Mouse (Mus musculus) forebrain, embryonic 10.5 days (tissue): Measurements from ENCODE around the gene Prnd. TPM values are rescaled to one million over a fixed set of nuclear protein-coding genes. Genes with fewer than 3 reads are reported as not detected.

Experiments
- DNase-seq: peaks from one replicate; pipeline ENCODE4 v3.0.0-alpha.2; 2017; ENCODE audit warnings: low spot score; ENCODE audit errors: extremely low spot score
- H3K27ac ChIP-seq: fragments of 300-500 bp; sonication (generic); 2 replicates; pipeline ENCODE4 v1.5.1; 2016; ENCODE audit warnings: mild to moderate bottlenecking
- H3K27me3 ChIP-seq: fragments of 300-500 bp; sonication (generic); 2 replicates; pipeline ENCODE4 v1.6.1; 2016; ENCODE audit warnings: mild to moderate bottlenecking; ENCODE audit not compliant: poor library complexity, severe bottlenecking
- H3K36me3 ChIP-seq: fragments of 300-500 bp; sonication (generic); replicated peaks from 2 replicates; pipeline ENCODE4 v1.6.1; 2016; ENCODE audit warnings: mild to moderate bottlenecking, moderate library complexity
- H3K4me1 ChIP-seq: fragments of 300-500 bp; sonication (generic); 2 replicates; pipeline ENCODE4 v1.6.1; 2016
- H3K4me3 ChIP-seq: fragments of 300-500 bp; sonication (generic); 2 replicates; pipeline ENCODE4 v1.5.1; 2016; ENCODE audit warnings: mild to moderate bottlenecking, moderate library complexity
- H3K9me3 ChIP-seq: fragments of 300-500 bp; sonication (generic); 2 replicates; pipeline ENCODE4 v1.6.1; 2016; ENCODE audit warnings: mild to moderate bottlenecking, moderate library complexity
- WGBS: fragments of 180-500 bp; shearing (Covaris S2); methylation state at CpG from one replicate; pipeline ENCODE4 v1.1.7; 2016; 5-methylcytosine and 5-hydroxymethylcytosine counted together
- polyA plus RNA-seq: library from polyadenylated mRNA; unstranded; fragments of >200 nt; fragmentation: Nextera tagmentation; extraction: Ambion mirVana; gene quantifications from 2 replicates; pipeline ENCODE4 v1.2.1, GENCODE M21; 2016

The Prnd gene
- 3.9 and 4.2 TPM in 2 replicates for polyA plus RNA-seq

DNA sequence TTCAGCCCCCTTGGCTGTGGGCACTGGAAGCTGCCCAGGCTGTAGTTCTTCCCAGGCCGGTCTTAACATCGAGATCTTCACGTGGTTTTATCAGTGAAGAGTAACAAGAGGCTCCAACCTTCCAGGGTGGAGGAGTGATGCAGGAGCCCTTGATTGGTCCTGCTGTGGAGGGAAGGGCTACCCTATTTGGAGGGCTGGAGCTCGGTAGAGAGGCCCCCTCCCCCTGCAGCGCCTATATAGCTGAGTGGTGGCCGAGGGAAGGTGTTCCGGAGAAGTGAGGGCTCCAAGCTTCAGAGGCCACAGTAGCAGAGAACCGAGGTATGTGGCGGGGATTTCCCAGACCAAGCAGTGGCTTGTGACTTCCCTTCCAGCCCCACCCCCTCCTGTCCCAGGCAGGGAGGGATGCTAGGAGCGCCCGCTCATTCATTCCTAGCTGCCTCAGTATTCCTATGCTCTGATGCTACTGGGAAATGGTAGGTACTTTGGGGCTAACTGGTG, at the start of gene Prnd:
Gene Prnd (plus strand): TSS at position 264 of the 498 bp plus-strand sequence.
- 0 out of 2 replicates have a peak within 1 kb of the TSS, but pooled peaks have one; percentile 15 for H3K27ac ChIP-seq
- WGBS, result 14% methylated on average over 11 of the region's 11 CpGs
- no peak for DNase-seq
- H3K4me1 ChIP-seq, result peaks cover 44% of the 10 kb centered on the region
- no peaks in the 10 kb centered on the region for H3K9me3 ChIP-seq
- H3K4me3 ChIP-seq, result no peak within 1 kb of the TSS
- H3K27me3 ChIP-seq, result peaks cover 60% of the 10 kb centered on the region
- no peaks in the 10 kb centered on the region for H3K36me3 ChIP-seq

DNA sequence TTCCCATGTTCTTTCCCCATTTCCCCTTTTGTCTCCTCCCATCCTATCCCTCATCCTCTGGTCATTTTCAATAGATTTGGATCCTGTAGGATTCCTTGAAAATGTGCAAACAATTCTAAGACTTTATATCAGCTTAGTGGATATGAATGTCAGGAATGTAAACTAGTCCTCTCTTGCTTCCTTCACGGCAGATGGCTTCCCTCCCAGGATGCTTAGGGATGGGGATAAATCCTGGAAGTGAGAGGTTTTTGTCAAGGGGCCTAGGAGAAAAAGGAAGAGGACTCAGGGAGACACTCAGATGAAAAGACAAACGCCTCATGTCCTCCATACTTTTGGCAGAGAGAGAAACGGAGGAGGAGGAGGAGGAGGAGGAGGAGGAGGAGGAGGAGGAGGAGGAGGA, 48.2 kb upstream of the Prnd start:
- no peak overlapping the region for H3K27ac ChIP-seq
- no peak for DNase-seq
- H3K36me3 ChIP-seq, result no peaks in the 10 kb centered on the region
- 59% methylated on average over 3 of the region's 3 CpGs for WGBS
- no peaks in the 10 kb centered on the region for H3K27me3 ChIP-seq
- no peaks in the 10 kb centered on the region for H3K9me3 ChIP-seq
- peaks cover 26% of the 10 kb centered on the region for H3K4me1 ChIP-seq
- H3K4me3 ChIP-seq, result no peak overlapping the region

DNA sequence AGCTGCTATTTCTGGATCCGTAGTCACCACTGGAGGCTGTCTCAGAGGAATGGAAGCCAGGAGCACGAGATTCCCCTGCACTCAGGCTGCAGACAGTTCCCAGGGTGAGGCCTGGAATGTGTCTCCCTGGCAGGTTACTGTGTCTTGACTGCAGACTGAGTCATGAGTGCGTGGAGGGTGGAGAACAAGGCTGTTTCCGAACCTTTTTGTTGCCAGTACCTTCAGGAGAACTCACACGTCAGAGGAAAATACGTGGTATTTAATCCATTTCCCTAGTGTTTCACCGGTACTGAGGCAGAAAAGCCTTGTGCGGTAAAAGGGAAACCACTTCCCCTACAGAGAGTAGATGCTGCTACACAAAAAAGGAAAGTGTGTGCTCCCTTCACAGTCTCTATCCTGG, 47.8 kb upstream of the Prnd start:
- peaks cover 26% of the 10 kb centered on the region for H3K4me1 ChIP-seq
- H3K27me3 ChIP-seq, result peaks cover under 1% of the 10 kb centered on the region; the same call in 1 of the 2 replicates
- H3K36me3 ChIP-seq, result no peaks in the 10 kb centered on the region
- H3K4me3 ChIP-seq, result no peak overlapping the region
- 69% methylated on average over 8 of the region's 8 CpGs for WGBS
- no peak overlapping the region for H3K27ac ChIP-seq
- H3K9me3 ChIP-seq, result no peaks in the 10 kb centered on the region
- no peak for DNase-seq

DNA sequence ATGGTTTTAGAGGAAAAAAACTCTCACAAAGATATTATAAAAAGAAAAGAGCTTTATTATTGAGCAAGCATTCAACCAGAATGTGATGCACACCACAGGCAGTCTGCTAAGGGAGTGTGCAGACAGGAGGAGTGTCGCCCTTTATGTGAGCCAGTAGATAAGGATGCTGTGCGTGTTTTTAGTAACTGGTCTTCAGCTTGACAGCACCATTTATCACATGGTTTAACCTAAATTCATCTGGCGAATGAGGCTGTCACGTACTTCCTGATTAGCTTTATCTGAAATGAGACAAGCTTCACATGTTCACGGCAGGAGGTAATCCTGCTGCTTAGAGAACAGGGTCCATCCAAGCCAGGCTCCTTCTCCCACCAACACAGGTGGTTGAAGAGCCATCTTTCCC, 45.6 kb upstream of the Prnd start:
- Histone ChIP-seq H3K36me3 (no peaks in the 10 kb centered on the region), H3K4me3 (no peak overlapping the region), H3K4me1 (peaks cover 40% of the 10 kb centered on the region), H3K27ac (no peak overlapping the region), H3K9me3 (no peaks in the 10 kb centered on the region), H3K27me3 (peaks cover 14% of the 10 kb centered on the region)
- DNase-seq, result no peak
- 83% methylated on average over 5 of the region's 5 CpGs for WGBS

DNA sequence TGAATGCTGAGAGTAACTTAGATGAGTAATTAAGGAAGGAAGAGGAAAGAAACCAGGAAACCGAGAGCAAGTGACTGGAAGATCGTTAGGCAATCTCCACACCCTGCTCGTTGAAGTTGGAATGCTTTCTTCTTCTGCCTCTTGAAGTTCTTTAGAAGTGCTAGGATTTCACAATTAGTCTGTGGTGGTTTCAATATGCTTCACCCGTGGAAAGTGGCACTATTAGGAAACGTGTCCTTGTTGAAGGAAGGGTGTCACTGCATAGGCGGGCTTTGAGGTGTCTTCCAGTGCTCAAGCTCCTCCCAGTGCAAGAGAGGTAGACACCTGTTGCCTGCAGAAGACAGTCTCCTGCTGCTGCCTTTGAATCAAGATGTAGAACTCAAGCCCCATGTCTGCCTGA, 44.9 kb upstream of the Prnd start:
- peaks cover 22% of the 10 kb centered on the region for H3K27me3 ChIP-seq
- no peaks in the 10 kb centered on the region for H3K9me3 ChIP-seq
- H3K4me3 ChIP-seq, result no peak overlapping the region
- 75% methylated on average over 6 of the region's 6 CpGs for WGBS
- H3K27ac ChIP-seq, result no peak overlapping the region
- no peak for DNase-seq
- H3K4me1 ChIP-seq, result peaks cover 48% of the 10 kb centered on the region
- no peaks in the 10 kb centered on the region for H3K36me3 ChIP-seq

DNA sequence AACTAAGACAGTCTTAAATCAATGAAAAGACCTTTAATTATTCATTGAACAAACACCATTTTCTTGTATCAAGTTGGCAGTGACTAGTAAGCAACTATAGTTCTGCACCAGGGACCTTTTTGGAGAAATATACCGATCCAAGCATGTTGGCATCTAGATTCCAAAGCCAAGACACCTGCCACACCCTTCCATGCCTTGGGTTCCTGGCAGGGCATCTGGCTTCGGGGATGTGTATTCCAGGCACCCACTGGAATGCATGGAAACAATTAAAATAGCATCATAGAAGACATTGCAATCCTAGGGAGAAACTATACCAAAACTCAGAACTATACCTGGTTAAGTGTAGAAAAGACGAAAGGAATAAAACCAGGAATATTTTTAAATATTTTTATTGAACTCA, 44.4 kb upstream of the Prnd start:
- no peak overlapping the region for H3K27ac ChIP-seq
- H3K4me3 ChIP-seq, result no peak overlapping the region
- H3K4me1 ChIP-seq, result peaks cover 53% of the 10 kb centered on the region
- peaks cover 27% of the 10 kb centered on the region for H3K27me3 ChIP-seq
- WGBS, result 89% methylated on average over 3 of the region's 3 CpGs
- H3K9me3 ChIP-seq, result no peaks in the 10 kb centered on the region
- DNase-seq, result no peak
- H3K36me3 ChIP-seq, result no peaks in the 10 kb centered on the region

DNA sequence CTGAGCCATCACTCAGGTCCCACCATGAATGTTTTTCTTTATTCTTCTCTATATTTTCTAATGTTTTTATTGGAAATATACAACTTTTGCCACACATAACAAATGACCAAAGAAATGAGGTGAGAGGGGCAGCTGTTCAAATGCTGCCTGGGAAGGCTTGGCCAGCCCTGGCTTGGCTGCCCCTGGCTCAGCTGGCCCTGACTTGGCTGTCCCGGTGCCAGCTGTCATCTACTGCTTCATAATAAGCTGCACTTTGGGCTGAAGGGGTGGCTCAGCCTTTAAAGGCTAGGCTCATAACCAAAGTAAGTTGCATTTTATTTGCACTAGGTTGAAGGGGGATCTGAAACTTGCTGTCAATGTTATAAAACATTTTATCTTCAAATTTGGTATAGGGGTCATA, 43.8 kb upstream of the Prnd start:
- Histone ChIP-seq H3K27ac (no peak overlapping the region), H3K4me3 (no peak overlapping the region), H3K36me3 (no peaks in the 10 kb centered on the region), H3K9me3 (no peaks in the 10 kb centered on the region), H3K4me1 (peaks cover 58% of the 10 kb centered on the region), H3K27me3 (peaks cover 31% of the 10 kb centered on the region)
- 100% methylated on average over 1 of the region's 1 CpGs for WGBS
- no peak for DNase-seq

DNA sequence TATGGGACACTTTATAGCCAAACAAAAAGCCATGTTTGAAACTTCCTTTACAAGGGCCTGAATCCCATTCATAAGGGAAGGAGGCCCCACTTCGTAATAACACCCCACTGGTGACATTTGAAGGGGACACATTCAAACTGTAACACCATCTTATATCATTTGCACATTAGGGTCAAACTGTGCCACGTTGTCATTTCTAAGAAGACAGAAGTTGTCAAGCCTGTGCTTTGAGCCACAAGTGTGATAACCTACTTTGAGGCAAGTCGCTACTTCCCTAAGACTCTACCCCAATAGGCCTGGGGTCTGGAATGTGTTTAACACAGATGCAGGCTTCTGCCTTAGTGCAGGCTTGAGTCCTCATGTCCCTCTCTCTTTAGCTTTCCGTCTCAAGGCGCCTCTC, 43.4 kb upstream of the Prnd start:
- Histone ChIP-seq H3K4me3 (no peak overlapping the region), H3K9me3 (no peaks in the 10 kb centered on the region), H3K4me1 (peaks cover 61% of the 10 kb centered on the region), H3K27ac (no peak overlapping the region), H3K36me3 (no peaks in the 10 kb centered on the region), H3K27me3 (peaks cover 31% of the 10 kb centered on the region)
- DNase-seq, result no peak
- 90% methylated on average over 5 of the region's 5 CpGs for WGBS

DNA sequence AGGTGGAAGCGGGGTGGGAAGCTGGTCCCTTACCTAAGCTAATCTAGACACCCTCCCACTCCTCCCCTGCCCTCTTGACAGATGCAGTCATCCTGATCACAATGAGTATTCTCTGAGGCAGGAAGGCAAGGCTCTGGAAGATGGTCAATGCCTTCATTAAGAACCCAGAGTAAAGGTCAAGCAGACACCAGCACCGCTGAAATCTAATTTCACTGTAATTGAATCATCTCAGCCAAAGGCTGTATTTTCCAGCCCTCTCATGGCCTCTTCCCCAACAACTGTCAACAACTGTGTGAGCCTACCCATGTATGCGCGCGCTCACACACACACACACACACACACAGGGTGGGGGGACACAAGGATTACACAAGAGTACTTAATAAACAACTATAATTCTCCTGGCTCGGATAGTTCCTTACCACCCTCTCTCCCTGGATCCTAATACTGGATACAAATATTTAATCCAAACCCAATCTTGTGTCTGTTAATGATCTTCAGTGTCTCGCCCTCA, 42.3 kb upstream of the Prnd start:
- H3K27me3 ChIP-seq, result peaks cover 31% of the 10 kb centered on the region
- WGBS, result 87% methylated on average over 7 of the region's 7 CpGs
- H3K4me3 ChIP-seq, result no peak overlapping the region
- no peak overlapping the region for H3K27ac ChIP-seq
- DNase-seq, result no peak
- no peaks in the 10 kb centered on the region for H3K36me3 ChIP-seq
- peaks cover 53% of the 10 kb centered on the region for H3K4me1 ChIP-seq
- no peaks in the 10 kb centered on the region for H3K9me3 ChIP-seq

DNA sequence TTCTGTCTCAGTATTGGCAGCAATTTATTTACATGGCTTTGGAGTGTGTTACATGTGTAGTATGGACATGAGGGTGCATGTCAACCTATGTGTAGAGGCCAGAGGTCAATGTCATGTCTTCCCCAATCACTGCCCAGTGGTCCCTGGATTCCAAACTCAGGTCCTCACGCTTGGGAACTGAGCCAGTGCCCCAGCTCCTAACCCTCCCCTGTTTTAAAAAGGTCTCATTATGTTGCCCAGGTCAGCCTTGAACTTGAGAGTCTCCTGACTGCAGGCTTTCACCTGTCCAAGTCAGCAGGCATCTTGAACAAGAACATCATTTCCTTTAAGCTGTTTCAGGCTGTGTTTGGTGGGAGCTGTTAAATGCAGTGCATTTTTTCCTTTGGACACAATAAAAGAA, 41.8 kb upstream of the Prnd start:
- 82% methylated on average over 1 of the region's 1 CpGs for WGBS
- DNase-seq, result no peak
- H3K27ac ChIP-seq, result no peak overlapping the region
- H3K9me3 ChIP-seq, result no peaks in the 10 kb centered on the region
- no peaks in the 10 kb centered on the region for H3K36me3 ChIP-seq
- peak overlapping the region; percentile 79; the same call in 1 of the 2 replicates for H3K4me3 ChIP-seq
- H3K27me3 ChIP-seq, result peaks cover 31% of the 10 kb centered on the region
- peaks cover 49% of the 10 kb centered on the region for H3K4me1 ChIP-seq

DNA sequence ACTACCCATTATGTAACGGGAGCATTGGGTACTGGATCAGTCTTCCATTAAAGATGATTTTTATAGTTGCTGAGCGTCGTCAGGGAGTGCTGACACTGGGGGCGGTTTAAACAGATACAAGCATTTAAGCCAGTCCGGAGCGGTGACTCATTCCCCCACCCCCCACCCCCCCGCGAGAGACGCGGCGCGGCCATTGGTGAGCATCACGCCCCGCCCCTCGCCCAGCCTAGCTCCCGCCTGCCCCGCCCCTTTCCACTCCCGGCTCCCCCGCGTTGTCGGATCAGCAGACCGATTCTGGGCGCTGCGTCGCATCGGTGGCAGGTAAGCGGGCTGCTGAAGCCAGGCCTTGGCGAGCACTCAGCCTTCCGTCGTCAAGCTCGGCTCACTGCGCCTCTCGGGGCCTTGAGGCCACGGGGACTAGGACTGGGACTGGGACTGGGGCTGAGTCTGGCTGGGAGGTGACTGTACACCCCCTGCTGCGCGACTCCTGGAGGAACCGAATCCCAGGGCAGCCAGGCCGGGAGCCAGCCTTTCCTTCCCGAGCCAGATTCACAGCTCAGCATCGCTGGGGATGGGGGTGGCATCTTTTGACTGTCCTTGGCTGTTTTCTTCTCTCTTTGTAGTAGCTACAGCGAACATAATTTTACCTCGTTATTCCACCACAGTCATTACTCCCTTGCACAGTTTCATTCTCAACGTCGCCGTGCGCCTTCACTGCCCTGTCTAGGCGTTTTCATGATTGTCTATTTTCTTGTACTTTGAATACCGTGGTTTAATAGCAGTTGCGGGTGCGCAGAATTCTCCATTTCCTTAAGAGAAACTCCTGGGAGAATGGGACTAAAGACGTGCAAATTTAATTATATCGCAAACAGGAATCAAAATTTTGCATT, 40.7 kb upstream of the Prnd start, which contains the start of the genes Prnp and Prn:
Gene Prnp (plus strand): TSS at position 246 of the 890 bp plus-strand sequence.
Gene Prn (plus strand): TSS at position 275 of the 890 bp plus-strand sequence.
- H3K4me3 ChIP-seq, result peak within 1 kb of the TSS; percentile 79
- 5% methylated on average over 52 of the region's 52 CpGs for whole genome bisulfite sequencing
- peak within 1 kb of the TSS; percentile 89 for H3K27ac ChIP-seq
- no peaks in the 10 kb centered on the region for H3K36me3 ChIP-seq
- H3K4me1 ChIP-seq, result peaks cover 39% of the 10 kb centered on the region
- H3K9me3 ChIP-seq, result no peaks in the 10 kb centered on the region
- peak; percentile 92 for DNase-seq
- peaks cover 31% of the 10 kb centered on the region for H3K27me3 ChIP-seq

DNA sequence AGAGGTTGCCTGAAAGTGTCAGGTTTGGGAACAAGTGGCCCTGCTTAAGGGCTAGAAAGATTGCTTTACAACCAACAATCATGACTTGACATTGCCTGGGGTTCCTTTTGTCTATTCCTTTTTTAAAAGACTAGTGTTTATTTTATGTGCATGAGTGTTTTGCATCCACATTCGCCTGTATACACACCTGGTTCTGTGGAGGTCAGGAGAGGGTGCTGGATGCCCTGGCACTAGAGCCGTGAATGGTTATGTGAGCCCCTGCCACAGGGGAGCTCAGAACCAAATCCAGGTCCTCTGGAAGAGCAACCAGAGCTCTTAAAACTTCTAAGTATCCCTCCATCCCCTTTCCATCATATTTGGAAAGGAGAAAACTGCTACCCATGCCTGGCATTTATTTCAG, 39.8 kb upstream of the Prnd start:
- Histone ChIP-seq H3K4me3 (peak overlapping the region; percentile 79), H3K9me3 (no peaks in the 10 kb centered on the region), H3K36me3 (no peaks in the 10 kb centered on the region), H3K27ac (no peak overlapping the region), H3K4me1 (peaks cover 35% of the 10 kb centered on the region), H3K27me3 (peaks cover 31% of the 10 kb centered on the region)
- 65% methylated on average over 2 of the region's 2 CpGs for WGBS
- no peak for DNase-seq

DNA sequence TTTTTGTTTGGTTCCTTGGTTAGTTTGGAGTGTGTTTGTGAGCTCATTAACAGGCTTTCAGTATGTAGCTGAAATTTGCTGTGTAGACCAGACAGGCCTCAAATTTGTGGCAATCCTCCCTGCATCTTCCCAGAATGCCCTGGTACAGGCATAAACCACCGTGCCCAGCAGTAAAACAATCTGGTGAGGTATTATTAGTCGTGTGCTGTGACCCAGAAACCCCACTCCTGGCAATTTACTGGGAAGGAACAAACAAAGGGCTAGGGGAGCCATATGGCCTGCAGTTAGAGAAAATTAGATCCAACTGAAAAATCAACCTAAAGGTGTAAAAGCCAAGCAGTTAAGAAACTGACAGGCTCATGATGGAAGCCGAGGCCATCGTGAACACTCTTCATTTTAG, 39.3 kb upstream of the Prnd start:
- no peaks in the 10 kb centered on the region for H3K36me3 ChIP-seq
- peaks cover 31% of the 10 kb centered on the region for H3K27me3 ChIP-seq
- peak overlapping the region; percentile 79; the same call in 1 of the 2 replicates for H3K4me3 ChIP-seq
- WGBS, result 48% methylated on average over 4 of the region's 4 CpGs
- no peak overlapping the region for H3K27ac ChIP-seq
- H3K4me1 ChIP-seq, result peaks cover 35% of the 10 kb centered on the region
- no peaks in the 10 kb centered on the region for H3K9me3 ChIP-seq
- no peak for DNase-seq
